Mouse (Mus musculus): Measurements from ENCODE around the gene Kremen1. TPM values are rescaled to one million over a fixed set of nuclear protein-coding genes. Genes with fewer than 3 reads are reported as not detected.

The Kremen1 gene
- 81.3 TPM for polyA plus RNA-seq (2014; fragmentation: Illumina TruSeq; extraction: RNeasy Lipid Tissue Mini Kit (QIAGEN cat#74804); ENCODE audit: low read depth, low replicate concordance)

DNA sequence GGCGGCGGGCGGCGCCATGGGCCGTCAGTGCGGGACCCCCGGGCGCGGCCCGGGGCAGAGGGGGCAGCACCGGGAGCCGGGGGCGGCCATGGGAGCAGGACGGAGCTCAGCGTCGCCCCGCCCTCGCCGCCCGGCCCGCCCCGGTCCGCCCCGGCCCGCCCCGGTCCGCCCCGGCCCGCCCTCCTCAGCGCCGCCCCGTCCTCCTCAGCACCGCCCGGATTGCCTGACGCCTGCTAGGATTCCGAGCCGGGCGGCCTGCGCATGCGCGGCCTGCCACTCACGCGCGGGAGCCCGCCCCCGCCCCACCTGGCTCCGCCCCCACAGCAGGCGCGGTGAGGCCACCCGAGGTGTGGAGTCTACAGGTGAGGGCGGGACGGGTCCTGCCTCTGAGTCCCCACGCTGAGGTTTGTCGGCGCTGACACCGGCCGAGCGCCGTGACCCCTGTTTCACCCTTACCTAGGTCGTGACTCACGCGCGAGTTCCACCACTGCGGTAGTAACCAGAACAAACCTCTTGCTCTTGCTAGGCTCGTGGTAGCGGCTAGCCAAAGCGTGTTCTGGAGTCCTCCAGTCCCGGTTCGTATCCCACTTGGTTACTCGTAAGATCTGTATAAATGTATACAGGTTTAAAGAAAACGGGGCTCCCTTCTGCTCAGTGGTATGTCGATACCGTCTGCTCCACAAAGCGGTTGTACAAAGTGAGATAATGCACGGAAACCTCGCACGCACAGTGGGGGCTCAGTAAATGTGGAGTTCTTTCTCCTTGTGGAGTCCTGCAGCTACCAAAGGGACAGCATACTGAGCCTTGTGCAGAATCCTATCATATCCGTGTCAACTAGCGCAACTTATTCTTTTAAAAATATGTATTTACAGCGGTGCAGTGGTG is at the start of gene Kremen1:
Kremen1 (minus strand) TSS at position 51 of the 885 bp plus-strand sequence.

GRCm38 (mm10) chr11:5151680-5152337 is 109.5 kb downstream of the Kremen1 start, which contains the start of gene Emid1:
TSS of gene Emid1 (minus strand) at chr11:5152257.

Other genes starting within 250 kb of the Kremen1 start
- gene Rasl10a, start 203.4 kb downstream of the Kremen1 start, polyA plus RNA-seq (2014; fragmentation: Illumina TruSeq; extraction: RNeasy Lipid Tissue Mini Kit (QIAGEN cat#74804); ENCODE audit: low read depth, low replicate concordance), result 5.3 TPM
- gene Gas2l1, start 196.2 kb downstream of the Kremen1 start, polyA plus RNA-seq (2014; fragmentation: Illumina TruSeq; extraction: RNeasy Lipid Tissue Mini Kit (QIAGEN cat#74804); ENCODE audit: low read depth, low replicate concordance), result 21.5 TPM
- gene Rhbdd3, start 162.6 kb downstream of the Kremen1 start, polyA plus RNA-seq (2014; fragmentation: Illumina TruSeq; extraction: RNeasy Lipid Tissue Mini Kit (QIAGEN cat#74804); ENCODE audit: low read depth, low replicate concordance), result 28.7 TPM
- 190 TPM for gene Ewsr1, start 162.3 kb downstream of the Kremen1 start, polyA plus RNA-seq (2014; fragmentation: Illumina TruSeq; extraction: RNeasy Lipid Tissue Mini Kit (QIAGEN cat#74804); ENCODE audit: low read depth, low replicate concordance)
- 1.4 TPM for gene Emid1, start 109.3 kb downstream of the Kremen1 start, polyA plus RNA-seq (2014; fragmentation: Illumina TruSeq; extraction: RNeasy Lipid Tissue Mini Kit (QIAGEN cat#74804); ENCODE audit: low read depth, low replicate concordance)
- gene Znrf3, start 183.3 kb upstream of the Kremen1 start, polyA plus RNA-seq (2014; fragmentation: Illumina TruSeq; extraction: RNeasy Lipid Tissue Mini Kit (QIAGEN cat#74804); ENCODE audit: low read depth, low replicate concordance), result 3.4 TPM